Mouse (Mus musculus) ES-Bruce4 (cell line): ENCODE measurements around the gene Siah3. TPM values are rescaled to one million over a fixed set of nuclear protein-coding genes. Genes with fewer than 3 reads are reported as not detected.

Experiments used
- H3K27ac ChIP-seq: 2 replicates; pipeline ENCODE4 v1.5.1; 2012; ENCODE audit warnings: low read length, inconsistent platforms; ENCODE audit not compliant: insufficient read depth
- H3K27me3 ChIP-seq: 2 replicates; pipeline ENCODE4 v1.6.1; 2012; ENCODE audit warnings: mild to moderate bottlenecking, low read length, inconsistent platforms; ENCODE audit not compliant: control insufficient read depth, poor library complexity, insufficient read depth, severe bottlenecking
- H3K36me3 ChIP-seq: 2 replicates; pipeline ENCODE4 v1.6.1; 2012; ENCODE audit warnings: inconsistent platforms, mild to moderate bottlenecking, low read length, moderate library complexity; ENCODE audit not compliant: control insufficient read depth, poor library complexity, insufficient read depth, severe bottlenecking
- H3K4me1 ChIP-seq: one replicate; pipeline ENCODE4 v1.8.1; 2011; ENCODE audit warnings: low read length; ENCODE audit not compliant: control insufficient read depth, insufficient read depth
- H3K4me3 ChIP-seq: 2 replicates; pipeline ENCODE4 v1.5.1; 2011; ENCODE audit warnings: low read depth, mild to moderate bottlenecking, low read length
- H3K9ac ChIP-seq: 2 replicates; pipeline ENCODE4 v1.6.1; 2012; ENCODE audit warnings: low read depth, mild to moderate bottlenecking, inconsistent platforms; ENCODE audit not compliant: poor library complexity, severe bottlenecking
- H3K9me3 ChIP-seq: replicated peaks from 2 replicates; pipeline ENCODE4 v1.6.1; 2012; ENCODE audit warnings: mild to moderate bottlenecking, low read length, inconsistent platforms; ENCODE audit not compliant: control insufficient read depth, poor library complexity, insufficient read depth, severe bottlenecking
- CTCF ChIP-seq: IDR thresholded peaks from one replicate; pipeline ENCODE4 v1.8.1; 2011; ENCODE audit warnings: low read depth, low read length
- EP300 ChIP-seq: IDR thresholded peaks from 2 replicates; pipeline ENCODE4 v1.6.1; 2011; ENCODE audit warnings: low read depth, low read length; ENCODE audit not compliant: insufficient read depth
- POLR2A ChIP-seq: IDR thresholded peaks from one replicate; pipeline ENCODE4 v1.8.1; 2011; ENCODE audit warnings: low read length; ENCODE audit not compliant: insufficient read depth
- polyA plus RNA-seq: library from polyadenylated mRNA; stranded (reverse); fragments of >200 nt; gene quantifications from 2 replicates; pipeline ENCODE4 v1.2.4, GENCODE M21; 2011; ENCODE audit warnings: low read depth; ENCODE audit not compliant: missing spikeins, insufficient read depth, insufficient read length

Gene Siah3
- polyA plus RNA-seq, 1 experiment: not detected

GRCm38 (mm10) chr14:75540216-75540995 is 84.6 kb downstream of the Siah3 start:
- H3K36me3 ChIP-seq: no peaks in the 10 kb centered on the region
- H3K27me3 ChIP-seq: no peaks in the 10 kb centered on the region
- no peak overlapping the region for H3K27ac ChIP-seq
- no peak overlapping the region for H3K9ac ChIP-seq
- no peak for TF ChIP-seq CTCF
- TF ChIP-seq POLR2A: no peak
- TF ChIP-seq EP300: no peak
- H3K4me1 ChIP-seq: peaks cover 3% of the 10 kb centered on the region
- no peaks in the 10 kb centered on the region for H3K9me3 ChIP-seq
- H3K4me3 ChIP-seq: no peak overlapping the region

GRCm38 (mm10) chr14:75540996-75541350 is 85.2 kb downstream of the Siah3 start:
- Histone ChIP-seq H3K4me1 (peaks cover 3% of the 10 kb centered on the region), H3K27me3 (no peaks in the 10 kb centered on the region), H3K36me3 (no peaks in the 10 kb centered on the region), H3K9ac (no peak overlapping the region), H3K27ac (no peak overlapping the region), H3K9me3 (no peaks in the 10 kb centered on the region), H3K4me3 (no peak overlapping the region)
- TF ChIP-seq POLR2A: no peak
- no peak for TF ChIP-seq EP300
- no peak for TF ChIP-seq CTCF

- no peaks in the 10 kb centered on the region for H3K9me3 ChIP-seq
- H3K4me1 ChIP-seq: peaks cover 3% of the 10 kb centered on the region
- H3K4me3 ChIP-seq: no peak overlapping the region
- no peak overlapping the region for H3K9ac ChIP-seq
- H3K27ac ChIP-seq: no peak overlapping the region
- H3K27me3 ChIP-seq: no peaks in the 10 kb centered on the region
- no peaks in the 10 kb centered on the region for H3K36me3 ChIP-seq
- TF ChIP-seq POLR2A (no peak), EP300 (no peak), CTCF (no peak)
These were observed 85.9 kb downstream of the Siah3 start for GRCm38 (mm10) chr14:75541731-75542130.

- Histone ChIP-seq H3K9me3 (no peaks in the 10 kb centered on the region), H3K27ac (no peak overlapping the region), H3K4me1 (no peaks in the 10 kb centered on the region), H3K4me3 (no peak overlapping the region), H3K36me3 (no peaks in the 10 kb centered on the region), H3K27me3 (no peaks in the 10 kb centered on the region), H3K9ac (no peak overlapping the region)
- no peak for TF ChIP-seq EP300
- no peak for TF ChIP-seq CTCF
- no peak for TF ChIP-seq POLR2A
These were observed 106.0 kb downstream of the Siah3 start for GRCm38 (mm10) chr14:75561577-75562331.

GRCm38 (mm10) chr14:75565534-75566140 is 109.9 kb downstream of the Siah3 start:
- Histone ChIP-seq H3K9ac (no peak overlapping the region), H3K9me3 (no peaks in the 10 kb centered on the region), H3K27me3 (no peaks in the 10 kb centered on the region), H3K36me3 (no peaks in the 10 kb centered on the region), H3K27ac (no peak overlapping the region), H3K4me1 (no peaks in the 10 kb centered on the region), H3K4me3 (no peak overlapping the region)
- TF ChIP-seq EP300: no peak
- no peak for TF ChIP-seq POLR2A
- TF ChIP-seq CTCF: no peak

GRCm38 (mm10) chr14:75566303-75566702 is 110.5 kb downstream of the Siah3 start:
- H3K4me3 ChIP-seq: no peak overlapping the region
- H3K9ac ChIP-seq: no peak overlapping the region
- no peaks in the 10 kb centered on the region for H3K27me3 ChIP-seq
- no peak for TF ChIP-seq EP300
- TF ChIP-seq POLR2A: no peak
- no peak for TF ChIP-seq CTCF
- H3K27ac ChIP-seq: no peak overlapping the region
- H3K4me1 ChIP-seq: no peaks in the 10 kb centered on the region
- H3K36me3 ChIP-seq: no peaks in the 10 kb centered on the region
- H3K9me3 ChIP-seq: no peaks in the 10 kb centered on the region
